Mouse (Mus musculus) heart, adult 9 months (tissue): ENCODE measurements around the gene Inpp4b.

ENCODE experiments used
- DNase-seq, 2 experiments: peaks; one replicate each; pipeline ENCODE4 v3.0.0; 2022; ENCODE audit warnings: low spot score in 2 of 2

The Inpp4b gene

DNA sequence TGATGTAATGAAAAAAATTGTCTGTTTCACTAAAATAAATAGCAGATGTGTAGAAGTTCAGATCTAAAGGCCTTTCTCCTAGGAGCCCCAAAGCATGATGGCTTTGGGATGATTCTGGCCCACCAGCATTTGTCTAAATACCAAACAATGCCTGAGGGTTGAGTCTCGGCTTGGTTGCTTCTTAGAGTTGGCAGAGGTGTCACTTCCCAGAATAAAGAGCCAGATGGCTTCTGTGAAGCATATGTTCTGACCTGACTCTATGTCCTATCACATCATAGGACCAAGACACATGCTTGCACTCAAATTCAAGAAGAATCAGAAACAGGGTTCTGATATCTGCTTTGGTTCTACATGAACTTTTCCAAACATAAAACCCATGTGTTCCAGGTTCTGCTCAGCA is 365.1 kb downstream of the Inpp4b start:
- DNase-seq = no peak

DNA sequence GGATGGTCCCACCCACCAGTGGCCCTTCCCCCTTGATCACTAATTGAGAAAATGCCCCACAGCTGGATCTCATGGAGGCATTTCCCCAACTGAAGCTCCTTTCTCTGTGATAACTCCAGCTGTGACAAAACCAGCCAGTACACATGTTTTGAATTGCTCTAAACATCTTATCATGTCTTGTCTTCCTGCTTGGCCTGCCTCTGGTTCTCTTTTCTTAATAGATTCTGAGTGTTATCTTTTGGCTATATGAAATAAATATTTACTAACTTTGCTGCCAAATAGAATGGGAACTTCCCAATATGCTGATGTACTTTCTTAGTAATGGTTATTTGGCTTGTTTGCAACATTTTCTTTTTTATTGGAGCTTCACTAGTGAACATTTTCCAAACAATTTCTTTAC is 389.0 kb downstream of the Inpp4b start:
- DNase-seq = no peak

DNA sequence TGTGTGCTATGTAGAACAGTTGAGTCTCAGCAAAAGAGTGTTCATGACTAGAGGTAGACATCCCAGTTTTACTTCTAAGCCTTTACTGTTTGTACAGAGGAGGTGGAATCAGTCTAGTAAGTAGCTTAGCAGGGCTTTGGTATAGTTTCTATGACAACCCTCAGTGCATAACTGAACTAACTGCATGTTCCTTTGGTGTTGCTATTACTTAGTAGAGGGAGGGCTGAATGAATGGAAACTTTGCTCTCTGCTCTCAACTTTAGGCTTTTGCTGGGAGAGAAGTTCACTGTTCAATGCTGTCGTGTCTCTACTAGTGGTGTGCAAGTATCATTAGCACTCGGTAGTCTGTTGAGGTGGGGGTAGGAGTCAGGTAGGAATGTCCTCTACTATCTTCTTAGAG is 393.3 kb downstream of the Inpp4b start:
- no peak for DNase-seq

DNA sequence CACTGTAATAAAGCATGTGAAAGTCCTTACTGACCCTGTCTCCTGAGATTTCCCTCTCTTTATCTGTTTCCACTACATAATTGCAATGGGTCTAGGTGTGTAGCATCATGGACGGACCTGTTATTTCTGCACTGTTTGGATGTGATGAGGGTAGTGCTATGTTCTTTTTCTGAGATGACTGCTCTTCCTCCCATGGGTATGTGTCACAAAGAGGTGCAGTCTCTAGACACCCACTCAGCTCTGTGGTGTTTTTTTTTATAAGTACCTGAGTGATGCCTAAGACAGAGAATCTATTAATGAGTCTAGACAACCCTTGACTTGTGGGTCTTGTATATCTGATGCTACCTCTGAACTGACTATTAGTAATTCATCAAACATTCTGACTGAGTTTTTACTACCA is 393.7 kb downstream of the Inpp4b start:
- DNase-seq = no peak

DNA sequence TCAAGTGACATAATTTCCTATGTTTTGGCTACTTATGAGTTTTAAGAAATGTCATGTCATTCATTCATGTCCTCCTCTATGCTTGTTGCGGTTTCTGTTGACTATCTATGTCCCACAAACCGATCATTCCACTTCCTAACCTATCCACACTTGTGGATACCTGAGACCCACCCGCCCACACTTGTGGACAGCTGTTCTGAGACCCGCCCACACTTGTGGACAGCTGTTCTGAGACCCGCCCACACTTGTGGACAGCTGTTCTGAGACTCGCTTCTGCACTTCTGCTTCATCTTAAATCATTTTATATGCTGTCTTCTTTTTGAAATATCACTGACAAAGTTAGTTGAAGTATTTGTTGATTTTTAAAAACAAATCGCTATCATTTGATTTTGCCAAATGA is 400.2 kb downstream of the Inpp4b start:
- no peak for DNase-seq

DNA sequence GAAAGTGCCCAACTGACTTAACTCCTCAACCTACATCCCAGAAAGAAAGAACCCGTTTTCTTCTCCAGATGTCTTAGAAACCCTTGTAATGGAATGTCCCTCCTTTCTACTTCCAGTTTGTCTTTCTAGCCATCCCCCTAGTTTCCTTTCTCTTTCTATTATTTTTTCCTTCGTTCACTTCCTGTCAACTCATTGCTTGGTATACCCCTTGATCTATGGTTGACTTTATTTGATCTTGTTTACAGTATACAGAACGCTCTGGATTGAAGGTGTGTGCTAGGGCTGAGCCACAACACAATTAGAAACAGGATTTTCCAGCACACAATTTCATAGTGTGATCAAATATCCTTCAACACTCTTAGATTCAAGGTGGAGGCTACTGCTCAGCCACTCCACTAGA is 400.7 kb downstream of the Inpp4b start:
- no peak for DNase-seq

DNA sequence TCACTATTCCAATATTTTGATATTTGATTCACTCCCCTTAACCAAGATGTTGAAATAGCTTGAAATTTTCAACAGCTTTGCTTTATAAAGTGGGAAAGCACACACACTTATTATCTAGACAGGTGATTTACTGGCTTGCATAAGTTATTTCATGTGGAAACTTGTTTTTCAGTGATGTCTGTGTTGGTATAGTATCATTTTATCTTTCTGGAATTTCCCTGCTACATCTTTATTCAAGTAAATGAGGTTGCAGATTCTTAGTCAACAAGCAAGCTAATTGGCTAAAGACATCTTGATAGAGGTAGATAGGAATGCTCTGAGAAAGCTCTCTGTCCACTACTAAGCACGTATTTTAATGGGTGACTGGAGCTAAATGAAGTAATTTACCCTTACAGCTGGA is 403.1 kb downstream of the Inpp4b start:
- no peak for DNase-seq

DNA sequence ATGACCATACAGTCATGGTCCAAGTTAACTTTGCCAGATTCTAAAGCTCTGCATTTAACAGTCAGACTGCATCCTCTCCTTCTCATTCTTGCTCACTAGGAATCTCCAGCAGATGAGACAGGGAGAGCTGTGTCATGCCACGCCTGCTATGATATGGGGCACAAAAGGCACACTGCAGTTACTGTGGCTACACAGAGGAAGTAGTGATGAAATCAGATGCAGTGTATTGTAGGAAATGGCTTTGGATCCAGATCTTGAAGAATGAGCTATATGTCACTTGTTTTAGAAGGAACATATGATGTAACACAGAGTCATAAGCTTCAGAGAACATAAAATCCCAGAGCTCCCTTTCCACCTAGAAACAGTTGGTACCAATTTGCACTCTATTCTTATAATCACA is 408.8 kb downstream of the Inpp4b start:
- no peak for DNase-seq

DNA sequence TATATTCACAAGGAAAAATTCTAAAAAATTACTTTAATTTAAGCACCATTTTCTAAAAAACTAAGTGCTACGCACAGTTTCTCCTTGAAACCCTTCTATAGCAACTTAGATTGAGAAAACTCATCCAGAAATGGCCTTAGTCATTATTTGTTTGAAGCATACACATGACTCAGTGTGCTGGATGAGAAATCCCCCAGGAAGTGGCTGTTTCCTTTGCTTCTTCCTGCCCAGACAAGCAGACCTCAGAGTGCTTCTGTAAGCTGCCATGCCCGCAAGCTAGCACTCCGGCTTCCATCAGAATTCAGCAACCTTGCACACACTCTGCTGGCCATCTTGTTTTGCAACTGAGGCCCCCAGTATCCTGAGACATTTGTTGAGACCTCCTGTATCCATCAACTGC is 414.3 kb downstream of the Inpp4b start:
- DNase-seq = no peak

DNA sequence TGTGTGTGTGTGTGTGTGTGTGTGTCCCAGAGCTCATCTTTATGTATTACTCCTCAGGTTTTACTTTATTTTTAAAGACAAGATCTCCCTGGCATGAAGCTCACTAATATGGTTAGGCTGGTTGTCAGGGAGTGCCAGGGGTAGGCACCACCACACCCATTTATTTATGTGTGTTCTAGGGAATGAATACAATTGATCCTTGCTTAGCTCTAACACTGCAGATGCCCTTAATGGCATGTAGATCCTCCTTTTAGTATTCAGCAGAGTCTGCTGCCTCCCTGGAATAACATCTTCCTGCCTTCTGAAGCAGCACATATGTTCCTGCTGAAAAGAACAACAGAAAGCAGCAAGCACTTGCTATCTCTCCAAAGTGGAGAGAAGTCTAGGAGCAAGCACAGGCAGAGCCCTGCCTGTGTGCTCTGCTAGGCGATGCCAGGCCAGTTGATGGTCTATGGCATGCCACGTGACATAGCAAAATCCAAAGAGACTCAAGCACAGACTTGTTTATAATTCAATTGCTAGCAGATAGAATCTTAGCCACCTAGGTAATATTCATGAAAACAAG is 415.3 kb downstream of the Inpp4b start:
- DNase-seq = no peak

DNA sequence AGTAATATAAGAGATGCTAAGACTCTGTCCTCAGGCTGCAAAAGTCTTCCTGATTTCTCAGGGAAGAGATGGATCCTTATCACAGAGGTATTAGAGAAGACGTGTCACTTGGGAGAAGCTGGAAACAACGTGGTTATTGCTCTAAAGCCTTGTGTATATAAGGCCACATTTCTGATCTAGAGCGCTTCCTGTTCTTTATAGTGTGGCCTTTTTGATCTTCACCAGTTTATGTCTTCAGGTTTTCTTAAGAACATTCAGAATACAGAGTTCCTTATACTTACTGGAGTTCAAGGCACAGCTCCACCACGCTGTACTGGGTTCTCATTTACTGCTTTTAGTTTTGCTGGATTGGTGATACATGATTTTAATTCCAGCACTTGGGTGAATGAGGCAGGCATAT is 419.1 kb downstream of the Inpp4b start:
- no peak for DNase-seq

DNA sequence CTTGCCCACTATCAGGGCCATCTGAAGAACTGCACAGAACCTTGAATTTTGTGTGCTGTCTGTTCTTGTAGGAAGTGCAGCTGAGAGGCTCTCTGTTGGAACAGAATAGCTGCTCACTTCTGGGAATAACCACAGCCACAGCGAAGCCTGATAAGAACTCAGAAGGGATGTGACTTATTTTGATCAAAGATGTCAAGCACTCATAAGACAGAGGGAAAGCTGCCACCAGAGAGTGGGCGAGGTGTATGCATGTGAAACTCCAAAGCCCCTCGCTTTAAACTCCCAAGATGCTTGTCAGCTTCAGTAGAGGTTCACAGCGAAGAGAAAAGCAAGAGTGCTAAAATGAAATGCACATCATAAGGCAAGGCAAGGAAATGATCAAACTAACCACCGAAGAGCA is 423.7 kb downstream of the Inpp4b start:
- no peak for DNase-seq

DNA sequence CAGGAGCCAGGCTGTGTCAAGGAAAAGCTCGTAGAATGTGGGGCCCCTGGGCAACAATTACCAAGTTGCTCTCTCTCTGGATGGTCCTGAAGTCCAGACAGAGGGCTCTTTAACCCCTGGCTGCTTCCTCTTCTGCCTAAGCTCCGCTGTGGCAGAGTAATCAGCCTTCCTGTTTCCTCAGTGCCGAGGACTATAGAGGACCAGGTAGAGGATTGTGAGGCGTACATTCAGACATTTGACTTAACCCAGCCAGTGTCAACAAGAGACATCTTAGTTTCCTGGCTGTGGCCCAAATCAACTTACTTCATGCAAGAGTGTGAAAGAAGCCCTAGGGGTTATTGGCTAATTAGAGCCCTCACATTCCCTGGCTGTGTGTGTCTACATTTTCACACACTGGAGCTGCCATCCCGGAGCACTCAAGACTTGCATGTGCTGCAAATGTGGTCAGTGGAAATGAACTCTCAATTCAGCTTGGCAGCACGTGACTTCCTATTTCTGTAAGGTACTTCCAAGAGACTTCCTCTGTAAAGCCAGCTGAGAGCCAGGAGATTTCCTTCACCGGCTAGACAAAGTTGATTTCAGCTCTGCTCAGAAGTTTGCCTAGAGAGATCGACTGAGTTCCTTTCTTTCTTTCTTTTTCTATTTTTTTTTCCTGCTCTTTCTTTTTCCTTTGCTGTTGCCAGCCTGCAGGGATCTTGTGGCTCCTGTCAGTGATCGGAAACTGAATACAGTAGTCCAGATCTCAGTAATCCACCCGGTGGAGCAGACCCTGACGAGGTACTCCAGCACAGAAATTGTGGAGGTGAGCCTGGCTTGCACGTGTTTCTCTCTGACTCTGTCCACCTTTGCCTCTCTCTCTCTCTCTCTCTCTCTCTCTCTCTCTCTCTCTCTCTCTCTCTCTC is 425.3 kb downstream of the Inpp4b start:
- DNase-seq = peak; percentile 63 to 65

DNA sequence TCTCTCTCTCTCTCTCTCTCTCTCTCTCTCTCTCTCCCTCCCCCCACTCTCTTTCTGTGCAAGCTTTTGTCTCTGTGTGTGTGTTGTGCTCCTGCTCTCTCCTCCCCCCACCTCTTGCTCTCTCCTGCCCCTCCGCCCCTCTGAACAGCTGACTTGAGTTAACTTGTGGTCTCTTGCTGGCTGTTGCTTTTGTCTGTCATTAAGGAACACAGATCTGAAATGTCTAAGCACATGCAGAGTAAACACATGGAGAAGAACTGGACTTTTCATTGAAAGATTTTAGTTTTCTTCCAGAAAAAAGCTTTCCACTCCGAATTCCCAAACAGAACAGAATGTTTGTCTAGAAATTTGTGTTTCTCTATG is 425.9 kb downstream of the Inpp4b start:
- DNase-seq = no peak

DNA sequence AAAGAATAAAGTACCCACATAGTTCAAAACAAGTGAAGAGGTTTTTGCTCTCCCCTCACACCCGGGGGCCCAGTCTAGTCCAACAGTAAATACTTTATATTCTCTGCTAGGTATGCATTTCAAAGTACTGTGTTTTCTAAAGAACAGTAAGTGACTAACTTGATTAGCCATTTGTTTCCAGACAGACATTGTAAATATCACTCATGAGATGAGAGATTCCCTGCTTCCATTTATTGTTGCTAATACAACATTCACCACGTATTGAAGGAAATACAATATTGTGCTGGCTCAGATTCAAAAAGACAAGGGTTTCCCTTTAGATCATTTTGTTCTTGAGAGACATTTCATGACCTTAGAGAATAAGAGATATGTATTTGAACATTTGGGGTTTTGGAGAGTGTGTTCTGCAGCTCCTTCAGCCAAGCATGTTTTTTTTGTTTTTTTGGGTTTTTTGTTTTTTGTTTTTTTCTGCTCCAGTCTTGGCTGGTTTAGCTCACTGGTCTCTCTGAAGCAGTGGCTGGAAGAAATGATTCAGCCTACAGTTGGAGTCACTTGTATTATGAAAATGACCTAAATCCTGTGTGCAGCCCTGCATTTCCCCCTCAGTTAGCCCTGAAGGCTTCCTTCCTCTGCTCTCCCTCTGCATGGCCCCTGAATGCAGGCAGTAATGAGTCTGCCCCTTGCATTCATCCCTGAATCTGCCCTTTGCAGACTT is 426.5 kb downstream of the Inpp4b start:
- DNase-seq = no peak

DNA sequence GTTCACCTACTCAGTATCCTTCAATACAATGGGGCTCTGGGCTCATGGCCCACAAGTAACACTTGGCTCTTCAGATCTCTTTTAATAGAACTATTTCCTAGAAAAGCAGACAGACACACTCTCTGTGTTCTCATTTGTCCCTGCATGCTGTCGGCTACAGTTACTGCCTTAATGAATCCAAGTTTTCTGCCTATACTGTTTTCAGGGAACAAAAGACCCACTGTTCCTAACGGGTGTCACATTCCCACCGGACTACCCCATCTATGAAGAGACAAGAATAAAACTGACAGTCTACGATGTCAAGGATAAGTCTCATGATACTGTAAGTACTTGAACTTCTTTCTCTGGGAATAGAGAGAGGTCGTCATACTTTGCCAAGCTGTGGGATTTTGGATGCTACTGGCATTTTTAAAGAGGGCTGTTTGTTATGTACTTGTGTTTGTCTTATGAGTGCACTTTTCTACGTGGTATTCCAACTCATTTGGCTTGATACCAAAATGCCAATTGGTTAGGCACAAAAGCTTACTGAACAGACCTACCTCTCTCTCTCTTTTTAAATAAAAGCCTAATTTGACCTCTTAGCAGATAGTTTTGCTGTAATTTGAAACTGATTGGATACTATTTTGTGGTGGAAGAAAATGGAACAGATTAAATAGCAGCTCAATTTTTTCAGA is 428.4 kb downstream of the Inpp4b start:
- DNase-seq = peak in 1 of 2 experiments; percentile 35

DNA sequence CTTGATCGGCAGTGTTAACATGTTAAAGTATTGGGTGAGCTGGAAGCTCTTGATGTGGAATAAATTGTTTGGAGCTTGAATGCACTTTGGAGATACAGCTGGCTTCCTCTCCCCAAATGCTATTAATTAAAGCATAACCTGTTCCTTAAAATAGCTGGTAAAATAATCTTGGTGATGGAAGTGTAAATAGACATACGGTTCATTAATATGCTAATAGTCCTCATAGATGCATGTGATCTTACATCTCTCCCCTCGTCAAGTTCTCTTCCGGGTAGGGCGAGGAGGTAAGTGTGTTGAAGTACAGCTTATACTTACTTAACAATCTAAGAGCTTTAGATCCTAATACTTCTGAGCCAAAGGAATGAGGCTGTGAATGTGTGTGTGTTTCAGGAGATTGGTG is 430.5 kb downstream of the Inpp4b start:
- no peak for DNase-seq

DNA sequence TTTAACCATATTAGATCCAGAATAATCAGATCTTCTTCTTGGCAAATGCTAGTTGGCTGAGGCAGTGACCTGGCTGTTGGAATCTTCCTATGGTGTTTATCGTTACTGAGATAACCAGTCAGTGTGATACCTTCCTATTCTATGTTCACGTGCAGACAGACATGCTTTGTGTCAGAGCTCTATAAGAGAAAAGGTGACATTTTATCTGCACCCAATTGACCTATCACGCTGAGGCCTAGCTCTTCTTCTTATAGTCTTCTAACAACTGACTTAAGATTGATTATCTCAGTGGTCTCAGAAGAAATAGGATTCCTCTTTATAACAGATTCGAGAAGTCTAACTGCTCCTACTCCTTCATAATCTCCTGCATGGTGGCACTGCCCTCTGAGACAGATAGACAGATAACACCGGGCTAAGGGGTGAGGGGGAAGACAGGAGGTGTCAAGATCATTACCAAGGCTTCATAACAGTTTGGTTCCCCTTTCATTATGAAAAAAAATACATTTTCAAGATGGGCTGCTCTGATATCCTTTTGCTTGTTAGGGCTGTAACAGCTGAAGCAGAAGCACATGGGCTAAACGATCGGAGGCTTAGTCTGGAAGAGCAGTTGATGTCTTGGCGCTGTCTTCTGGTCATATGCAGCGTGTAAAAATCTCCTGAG is 431.1 kb downstream of the Inpp4b start:
- DNase-seq = no peak

DNA sequence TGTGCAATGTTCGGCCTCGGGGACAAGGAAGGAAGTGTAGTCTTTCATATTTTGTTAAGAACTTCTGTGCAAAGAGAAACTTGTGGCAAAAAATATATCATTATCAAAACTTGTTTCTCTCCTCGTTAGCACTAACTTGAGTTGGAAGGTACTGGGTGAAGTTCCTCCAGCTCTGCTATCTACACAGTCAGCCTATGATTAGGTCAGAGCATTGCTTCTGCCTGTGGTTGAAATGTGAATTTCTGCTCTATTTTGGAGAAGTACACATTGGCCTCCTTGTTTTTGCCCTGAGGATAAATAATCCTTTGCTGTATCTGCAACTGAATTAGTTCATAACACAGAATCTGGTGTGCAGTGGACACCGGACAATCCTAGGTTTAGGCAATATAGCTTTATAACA is 431.7 kb downstream of the Inpp4b start:
- DNase-seq = no peak

DNA sequence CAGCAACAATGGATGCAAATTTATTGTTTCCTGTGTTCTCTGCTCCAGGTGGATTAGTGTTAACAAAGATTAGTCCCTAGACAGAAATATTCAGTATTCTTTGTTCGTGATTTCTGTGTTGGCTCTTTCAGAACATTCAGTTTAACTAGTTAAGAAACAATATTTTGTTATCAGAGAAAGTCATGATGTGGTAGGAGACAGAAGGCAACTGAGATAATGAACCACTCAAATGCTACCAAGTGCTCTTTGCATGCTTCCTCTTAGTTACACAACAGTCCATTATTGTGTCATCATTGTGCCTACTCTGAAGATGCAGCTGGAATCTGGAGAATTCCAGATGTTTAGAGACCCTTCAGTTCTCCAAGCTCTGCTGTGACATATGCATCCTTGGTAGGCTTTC is 432.1 kb downstream of the Inpp4b start:
- DNase-seq = no peak

DNA sequence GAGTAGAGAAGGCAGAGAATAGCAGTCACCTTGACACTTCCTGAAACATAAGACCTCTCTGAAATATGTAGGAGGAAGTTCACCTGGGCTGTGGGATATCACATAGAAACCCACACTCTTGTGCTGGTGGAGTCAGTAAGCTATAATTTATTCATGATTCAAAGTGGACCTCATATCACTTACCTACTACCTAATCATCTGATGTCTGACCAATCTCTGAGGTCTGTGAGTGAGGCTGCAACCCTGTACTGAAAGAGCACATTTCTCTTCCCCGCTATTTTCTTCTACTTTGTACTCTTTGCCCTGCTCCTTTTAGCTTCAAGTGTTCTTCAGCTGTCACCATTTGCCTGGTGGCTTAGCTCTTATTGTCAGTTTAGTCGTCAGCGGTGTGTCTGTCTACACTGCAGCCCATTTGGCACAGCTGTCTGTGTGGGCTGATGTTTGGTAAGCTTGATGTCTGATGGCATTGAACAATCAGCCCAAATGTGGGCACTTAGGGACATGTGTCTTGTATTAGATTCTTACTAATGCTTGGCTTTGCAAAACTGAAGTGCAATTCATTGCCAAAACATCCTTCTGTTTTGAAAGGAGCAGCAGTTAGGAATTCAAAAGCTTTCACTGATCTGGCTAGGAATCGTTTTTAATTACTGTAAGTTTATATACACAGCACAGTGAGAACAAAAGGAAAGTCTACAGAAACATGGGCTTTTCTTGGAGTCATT is 434.3 kb downstream of the Inpp4b start:
- no peak for DNase-seq
